Mouse (Mus musculus): ENCODE data around the gene Zfpm1.

Zfpm1 gene

DNA sequence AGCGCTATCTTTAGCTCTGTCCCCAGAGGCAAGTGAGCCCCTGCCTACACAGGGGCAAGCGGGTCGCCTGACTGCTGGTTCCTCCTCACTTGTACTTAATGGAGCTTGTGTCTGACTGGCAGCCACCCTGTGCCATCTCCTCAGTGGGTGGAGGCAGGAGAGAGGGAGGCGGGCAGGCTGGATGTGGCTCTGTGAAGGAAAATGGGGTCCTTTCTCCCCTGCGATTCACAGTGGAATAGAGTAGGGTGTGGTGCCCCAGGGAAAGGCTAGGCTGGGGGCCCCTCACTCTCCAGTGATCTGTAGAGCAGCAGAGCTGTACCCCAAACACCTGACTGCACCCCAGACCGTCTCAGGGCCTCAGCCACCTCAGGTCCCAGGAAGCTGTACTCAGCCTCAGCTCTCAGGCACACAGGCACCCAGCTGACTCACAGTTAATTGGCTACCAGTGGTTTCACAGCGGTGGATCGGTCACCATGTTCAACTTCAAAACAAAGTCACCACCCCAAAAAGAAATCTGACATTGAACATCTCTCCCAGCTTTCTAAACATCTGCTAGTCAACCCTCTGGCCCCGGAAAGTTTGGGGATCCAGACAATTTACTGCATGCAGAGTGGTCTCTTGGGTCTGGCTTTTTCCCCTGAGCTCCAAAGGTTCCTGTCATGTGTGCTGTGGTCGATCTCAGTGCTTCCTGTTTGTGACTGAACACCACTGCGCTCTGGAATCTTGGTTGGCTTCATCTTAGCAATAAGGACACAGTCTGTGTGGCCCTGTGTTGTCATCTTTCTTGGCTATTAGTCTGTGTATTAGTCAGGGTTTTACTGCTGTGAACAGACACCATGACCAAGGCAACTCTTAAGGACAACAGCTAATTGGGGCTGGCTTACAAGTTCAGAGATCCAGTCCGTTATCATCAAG is 63.5 kb downstream of the Zfpm1 start:
- DNase-seq (ENCODE audit: inconsistent age in 2 of 2, low spot score in 1 of 2) = no peak

- peak; percentile 45 to 47 for DNase-seq (ENCODE audit: inconsistent age in 2 of 2, low spot score in 1 of 2)
These were observed 66.0 kb downstream of the Zfpm1 start for GRCm38 (mm10) chr8:122347811-122348552.

DNA sequence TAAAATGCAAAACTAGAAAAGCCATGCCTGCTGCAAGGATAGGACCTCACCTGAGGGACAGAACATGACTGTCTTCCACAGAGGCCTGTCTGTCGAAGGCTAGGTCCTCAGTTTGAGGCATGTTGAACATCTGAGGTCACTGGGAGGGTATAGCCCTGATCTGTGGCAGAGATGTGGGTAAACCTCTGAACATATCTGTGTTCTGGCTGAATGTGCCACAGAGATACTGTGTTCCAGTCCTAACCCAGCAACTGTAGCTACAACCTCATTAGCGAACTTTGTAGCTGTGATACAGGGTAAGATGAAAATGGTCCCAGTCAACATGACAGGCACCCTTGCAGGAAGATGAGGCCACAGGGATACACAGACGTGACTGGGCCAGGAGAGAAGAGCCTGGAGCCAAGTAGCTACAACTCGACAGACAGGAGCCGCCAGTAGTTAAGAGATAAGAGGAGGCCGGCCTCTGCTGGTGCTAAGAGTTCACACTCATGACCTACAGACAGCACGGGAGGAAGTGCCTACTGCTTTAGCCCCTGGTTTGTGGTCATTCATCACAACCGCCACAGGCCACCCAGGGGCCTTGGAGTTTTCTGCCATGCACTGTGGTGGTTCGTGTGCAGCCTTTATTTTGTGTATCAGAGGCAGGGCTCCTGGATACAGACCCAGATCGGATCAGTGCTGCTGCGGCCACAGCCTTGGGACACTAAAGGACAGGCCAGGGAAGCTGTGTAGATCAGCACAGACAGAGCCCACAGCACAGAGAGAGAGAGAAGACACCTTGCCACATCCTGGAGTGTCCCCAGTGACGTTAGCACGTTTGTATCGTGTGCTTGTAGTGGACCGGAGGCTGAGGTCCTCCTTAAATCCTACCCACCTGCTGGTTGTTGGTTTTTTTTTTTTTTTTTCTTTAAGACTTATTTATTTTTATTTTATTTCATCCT is 67.7 kb downstream of the Zfpm1 start:
- no peak for DNase-seq (ENCODE audit: inconsistent age in 2 of 2, low spot score in 1 of 2)

- DNase-seq (ENCODE audit: inconsistent age in 2 of 2, low spot score in 1 of 2) = no peak
These were observed 68.6 kb downstream of the Zfpm1 start for GRCm38 (mm10) chr8:122350309-122351089.

- DNase-seq (ENCODE audit: inconsistent age in 2 of 2, low spot score in 1 of 2) = no peak
These were observed 72.2 kb downstream of the Zfpm1 start for GRCm38 (mm10) chr8:122354157-122354556.

DNA sequence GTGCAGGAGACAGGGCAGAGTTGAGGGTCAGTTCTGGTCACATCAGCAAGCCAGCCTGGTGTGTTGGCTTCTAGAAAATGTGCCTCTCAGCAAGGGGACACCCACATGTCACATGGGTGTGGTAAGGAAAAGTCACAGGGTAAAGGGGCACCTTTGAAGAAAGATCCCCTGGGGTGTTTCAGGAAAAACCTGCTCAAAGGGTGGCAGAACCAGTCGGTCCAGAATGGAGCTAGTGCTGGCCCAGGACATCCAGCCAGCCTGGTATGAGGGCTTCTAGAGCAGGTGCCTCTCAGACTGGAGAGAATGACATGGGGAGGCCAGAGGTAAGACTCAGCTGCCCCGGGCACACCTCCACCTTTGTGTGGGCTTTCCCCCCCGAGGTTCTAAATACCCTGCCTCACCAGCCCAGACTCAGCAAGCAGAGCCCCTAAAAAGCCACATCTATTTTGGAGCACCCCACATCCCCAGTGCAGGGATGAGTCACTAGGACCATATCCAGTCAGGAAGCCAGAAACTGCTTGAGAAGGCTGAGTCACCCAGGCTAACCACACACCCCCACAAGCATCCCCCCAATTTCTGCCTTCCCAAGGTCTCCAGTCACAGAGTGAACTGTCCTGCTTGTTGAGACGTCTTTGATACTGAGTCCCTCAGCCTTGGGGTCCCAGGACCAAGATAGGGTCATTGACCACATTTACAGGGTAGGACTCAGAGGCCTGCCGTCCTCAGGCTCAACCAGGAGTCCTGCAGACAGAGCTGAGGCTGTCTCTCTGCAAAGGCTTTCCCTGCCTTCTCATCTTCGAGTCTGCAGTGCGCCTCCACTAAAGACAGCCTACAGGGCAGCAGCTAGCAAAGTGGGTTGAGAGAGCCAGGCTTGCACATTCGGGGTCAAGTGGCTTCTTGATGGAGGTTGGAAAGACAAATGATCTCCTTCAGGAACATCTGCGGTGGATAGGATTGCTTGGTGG is 74.0 kb downstream of the Zfpm1 start:
- peak in 1 of 2 experiments; percentile 68 for DNase-seq (ENCODE audit: inconsistent age in 2 of 2, low spot score in 1 of 2)

DNA sequence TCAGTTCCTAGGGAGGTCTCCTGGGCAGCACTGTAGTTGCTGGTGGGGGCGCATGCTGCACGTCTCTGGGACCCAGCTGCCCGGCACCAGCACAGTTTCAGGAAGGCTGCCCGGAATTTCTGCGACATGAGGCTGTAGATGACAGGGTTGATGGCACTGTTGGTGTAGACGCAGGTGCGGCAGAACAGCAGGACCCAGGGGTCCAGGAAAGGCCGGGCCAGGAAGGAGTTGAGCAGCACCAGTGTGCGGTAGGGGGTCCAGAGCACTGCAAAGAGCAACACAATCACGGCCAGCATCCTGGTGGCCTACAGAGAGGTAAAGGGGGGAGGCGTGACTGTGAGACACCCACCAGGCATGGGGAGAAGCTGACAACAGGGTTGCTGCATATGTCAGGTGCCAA is 75.3 kb downstream of the Zfpm1 start:
- no peak for DNase-seq (ENCODE audit: inconsistent age in 2 of 2, low spot score in 1 of 2)

GRCm38 (mm10) chr8:122357641-122358040 is 75.7 kb downstream of the Zfpm1 start:
- DNase-seq (ENCODE audit: inconsistent age in 2 of 2, low spot score in 1 of 2) = no peak

DNA sequence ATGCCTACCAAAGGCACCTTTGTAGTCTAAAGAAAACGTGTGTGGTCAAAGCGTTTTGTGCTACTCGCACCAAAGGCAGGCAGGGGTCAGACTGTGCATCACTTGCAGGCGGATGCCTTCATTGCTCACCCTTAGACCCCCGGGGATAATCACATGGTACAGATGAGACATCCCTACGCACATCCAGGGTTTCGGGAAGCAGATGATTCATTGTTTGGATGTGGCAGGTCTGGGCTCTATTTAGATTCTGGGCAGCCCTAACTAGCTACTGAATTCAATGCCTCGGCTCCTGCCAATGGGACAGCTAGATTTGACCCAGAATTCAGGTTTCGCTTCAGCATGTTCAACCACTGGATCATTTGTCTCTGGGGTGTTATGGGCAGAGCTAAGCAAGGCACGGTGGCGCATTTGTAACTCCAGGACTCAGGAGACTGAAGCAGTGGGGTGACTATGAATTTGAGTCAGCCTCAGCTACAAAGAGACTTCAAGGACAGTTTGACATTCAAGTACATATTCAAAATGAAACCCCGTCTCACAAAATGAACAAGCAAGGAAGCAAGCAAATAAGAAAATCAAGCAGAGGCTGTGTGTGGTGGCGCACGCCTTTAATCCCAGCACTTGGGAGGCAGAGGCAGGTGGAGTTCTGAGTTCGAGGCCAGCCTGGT is 77.3 kb downstream of the Zfpm1 start:
- DNase-seq (ENCODE audit: inconsistent age in 2 of 2, low spot score in 1 of 2) = peak; percentile 32 to 49

DNA sequence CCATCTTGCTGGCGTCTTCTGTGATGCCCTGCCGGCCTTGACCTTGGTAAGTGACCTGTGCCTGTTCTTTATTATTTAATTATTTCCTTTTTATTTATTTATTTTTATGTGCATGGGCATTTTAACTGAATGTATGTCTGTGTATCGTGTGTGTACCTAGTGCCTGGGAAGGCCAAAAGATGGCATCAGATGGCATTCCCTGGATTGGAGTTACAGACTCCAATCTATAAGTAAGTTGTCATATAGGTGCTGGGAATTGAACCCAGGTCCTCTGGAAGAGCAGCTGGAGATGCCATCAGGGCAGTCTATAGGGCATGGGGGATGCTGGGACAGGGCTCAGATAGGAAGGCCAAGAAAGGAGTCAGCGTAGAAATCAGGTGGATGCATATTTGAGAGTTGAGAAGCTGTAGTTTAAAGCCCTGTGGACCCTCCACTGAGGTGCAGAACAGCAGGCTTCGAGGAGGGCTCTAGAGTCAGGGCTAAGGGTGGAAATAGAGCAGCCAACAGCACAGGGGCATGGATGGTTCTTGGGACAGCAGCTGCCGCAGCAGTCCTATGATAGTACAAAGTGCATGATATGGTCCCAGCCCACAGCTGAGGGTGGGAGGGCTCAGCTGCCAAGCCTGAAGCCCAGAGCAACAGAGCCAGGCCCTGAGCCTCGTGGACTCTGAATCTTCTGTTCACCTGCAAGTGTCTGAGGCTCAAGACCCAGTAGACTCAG is 78.9 kb downstream of the Zfpm1 start, which contains the start of gene Trhr2:
Trhr2 (minus strand) TSS at position 51 of the 721 bp plus-strand sequence.
- DNase-seq (ENCODE audit: inconsistent age in 2 of 2, low spot score in 1 of 2) = no peak

- DNase-seq (ENCODE audit: inconsistent age in 2 of 2, low spot score in 1 of 2) = no peak
These were observed 80.3 kb downstream of the Zfpm1 start for GRCm38 (mm10) chr8:122362271-122362670.

DNA sequence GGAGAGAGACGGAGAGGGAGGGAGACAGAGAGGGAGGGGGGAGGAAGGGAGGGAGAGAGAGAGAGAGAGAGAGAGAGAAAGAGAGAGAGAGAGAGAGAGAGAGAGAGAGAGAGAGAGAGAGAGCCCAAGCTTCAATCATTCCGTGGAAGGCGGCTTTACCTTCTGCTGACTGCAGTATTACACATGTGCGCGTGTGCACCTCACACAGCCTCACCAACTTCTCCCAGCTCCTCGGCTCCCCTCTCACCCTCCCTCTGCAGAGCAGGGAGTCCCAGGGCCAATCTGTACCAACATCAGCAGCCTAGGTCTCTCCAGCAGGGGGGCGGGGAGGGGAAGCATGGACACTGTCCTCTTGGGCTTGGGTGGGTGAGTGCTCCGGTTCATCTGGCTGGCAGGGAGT is 81.0 kb downstream of the Zfpm1 start:
- no peak for DNase-seq (ENCODE audit: inconsistent age in 2 of 2, low spot score in 1 of 2)

- DNase-seq (ENCODE audit: inconsistent age in 2 of 2, low spot score in 1 of 2) = no peak
These were observed 86.6 kb downstream of the Zfpm1 start for GRCm38 (mm10) chr8:122368494-122368893.

- DNase-seq (ENCODE audit: inconsistent age in 2 of 2, low spot score in 1 of 2) = peak; percentile 71 to 84
These were observed 87.7 kb downstream of the Zfpm1 start for GRCm38 (mm10) chr8:122369665-122370064.

DNA sequence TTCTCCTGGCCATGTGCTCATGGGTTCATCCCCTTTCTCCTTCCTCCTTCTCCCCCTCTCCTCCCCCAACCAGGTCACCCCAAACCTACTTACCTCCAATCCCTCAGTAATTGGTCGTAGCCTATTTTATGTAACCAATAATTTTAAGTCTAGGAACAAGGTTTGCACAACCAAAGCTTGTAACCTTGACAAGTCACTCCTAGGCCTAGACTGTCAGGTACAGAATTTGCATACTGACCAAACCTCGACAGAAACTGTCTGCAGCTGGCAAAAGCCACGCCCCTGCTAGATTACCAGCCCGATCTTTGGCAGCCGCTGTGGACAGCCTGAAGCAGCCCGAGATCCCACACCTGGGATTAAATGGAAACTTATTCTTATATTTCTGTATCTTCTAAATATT is 89.8 kb downstream of the Zfpm1 start:
- no peak for DNase-seq (ENCODE audit: inconsistent age in 2 of 2, low spot score in 1 of 2)

- DNase-seq (ENCODE audit: inconsistent age in 2 of 2, low spot score in 1 of 2) = no peak
These were observed 93.4 kb downstream of the Zfpm1 start for GRCm38 (mm10) chr8:122375320-122375719.

DNA sequence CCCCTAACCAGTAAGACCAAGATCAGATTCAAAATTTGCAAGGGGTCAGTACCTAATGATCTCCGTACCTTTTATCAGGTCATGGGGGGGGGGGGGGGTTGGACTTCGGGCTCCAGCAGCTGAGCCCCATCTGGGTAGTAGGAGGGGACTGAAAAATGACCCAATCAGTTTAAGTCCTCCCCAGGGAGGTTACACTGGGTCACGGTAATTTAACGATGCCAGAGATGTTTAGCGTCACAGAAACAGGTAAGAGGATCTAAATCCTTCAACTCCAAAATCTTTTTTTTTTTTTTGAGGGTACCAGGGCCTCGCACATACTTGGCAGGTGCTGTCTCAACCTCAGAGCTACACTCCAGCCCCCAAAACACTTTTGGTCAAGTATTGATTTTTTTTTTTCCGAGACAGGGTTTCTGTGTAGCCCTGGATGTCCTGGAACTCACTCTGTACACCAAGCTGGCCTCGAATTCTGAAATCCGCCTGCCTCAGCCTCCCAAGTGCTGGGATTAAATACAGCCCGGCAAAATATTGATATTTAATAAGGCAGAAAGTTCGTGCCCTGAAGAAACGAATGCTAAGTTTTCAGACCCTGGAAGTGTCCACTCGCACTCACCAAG is 93.9 kb downstream of the Zfpm1 start:
- DNase-seq (ENCODE audit: inconsistent age in 2 of 2, low spot score in 1 of 2) = no peak
